ENCODE assay signal across 9 mouse cellular contexts in the genomic region with DNA sequence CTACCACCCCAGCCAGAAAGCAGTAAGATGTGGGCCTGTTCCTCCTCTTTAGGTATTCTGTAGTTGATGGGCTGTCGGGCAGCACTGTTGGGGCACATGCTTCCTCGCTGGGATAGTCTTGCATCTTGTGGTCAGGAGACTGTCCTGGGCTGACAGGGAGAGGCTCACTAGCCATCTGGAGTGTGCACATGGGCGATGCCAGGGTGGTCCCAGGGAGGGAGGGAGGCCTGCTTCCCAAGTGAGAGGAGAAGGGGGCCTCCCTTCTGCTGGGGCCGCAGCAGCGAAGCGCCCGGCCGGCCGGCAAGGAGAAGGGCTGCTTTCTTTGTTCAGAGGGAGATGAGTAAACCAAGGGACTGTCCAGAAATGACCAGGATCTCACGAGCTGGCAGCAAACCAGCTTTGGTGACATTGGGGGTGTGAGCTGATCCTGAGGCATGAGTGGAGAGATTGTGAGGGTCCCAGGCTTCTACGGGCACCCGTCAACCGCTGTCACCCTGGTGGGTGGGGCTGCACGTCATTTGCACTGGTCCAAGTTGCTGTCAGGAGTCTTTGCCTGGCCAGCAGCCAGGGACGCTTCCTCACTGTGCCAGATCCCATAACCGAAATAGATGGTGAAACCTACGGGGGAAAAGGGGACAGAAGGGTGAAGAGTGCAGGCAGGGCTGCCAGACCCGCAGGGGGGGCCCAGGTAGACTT.
DNase-seq lines count a peak whose midpoint lies in the region; ATAC-seq and TF ChIP-seq lines count a peak whose summit lies in the region.
"Had no signal": no experiment of that assay in that cellular context is flagged by ENCODE, and none has a peak within 500 bp of the region (broad histone marks: within the 10 kb centered on the region; RNA-seq: fewer than 3 reads in every experiment).

No protein-coding gene starts in this region.

- H3K27ac ChIP-seq in heart, embryonic 16.5 days (ENCODE audit: low read length) = peak overlapping the region; percentile 4; the same call in 1 of the 2 replicates
- H3K27ac ChIP-seq in heart, embryonic 10.5 days = no peak overlapping the region
- no peak overlapping the region for H3K27ac ChIP-seq in lung, embryonic 15.5 days
- no peak overlapping the region for H3K27ac ChIP-seq in bone marrow, adult 2 months (ENCODE audit: control insufficient read depth, insufficient read depth, low read depth, low read length, poor library complexity)
- no peak overlapping the region for H3K27ac ChIP-seq in intestine, embryonic 15.5 days
- H3K27ac ChIP-seq: liver, embryonic 14.5 days had no signal

- peaks cover 14% of the 10 kb centered on the region for H3K4me1 ChIP-seq in heart, embryonic 16.5 days (ENCODE audit: control insufficient read depth, insufficient read depth, low read length)
- H3K4me1 ChIP-seq in heart, embryonic 10.5 days = peaks cover 15% of the 10 kb centered on the region; the same call in 1 of the 2 replicates
- no peaks in the 10 kb centered on the region for H3K4me1 ChIP-seq in lung, embryonic 15.5 days
- no peaks in the 10 kb centered on the region for H3K4me1 ChIP-seq in lung, adult 2 months (ENCODE audit: control insufficient read depth, insufficient read depth, low read length)
- H3K4me1 ChIP-seq in bone marrow, adult 2 months (ENCODE audit: control insufficient read depth, insufficient read depth, low read length) = no peaks in the 10 kb centered on the region
- no peaks in the 10 kb centered on the region for H3K4me1 ChIP-seq in intestine, embryonic 15.5 days (replicated peaks)

- H3K27me3 ChIP-seq in heart, embryonic 16.5 days (ENCODE audit: control insufficient read depth, insufficient read depth, low read length) = no peaks in the 10 kb centered on the region
- H3K27me3 ChIP-seq in heart, embryonic 10.5 days (ENCODE audit: insufficient read depth, poor library complexity, severe bottlenecking) = no peaks in the 10 kb centered on the region
- H3K27me3 ChIP-seq in lung, embryonic 15.5 days = no peaks in the 10 kb centered on the region
- H3K27me3 ChIP-seq in intestine, embryonic 15.5 days (replicated peaks) = no peaks in the 10 kb centered on the region

- peaks cover 22% of the 10 kb centered on the region for H3K36me3 ChIP-seq in heart, embryonic 16.5 days (ENCODE audit: control insufficient read depth, insufficient read depth)
- peaks cover 73% of the 10 kb centered on the region for H3K36me3 ChIP-seq in heart, embryonic 10.5 days
- 0 out of 2 replicates have a peak, but pooled peaks cover 11% of the 10 kb centered on the region for H3K36me3 ChIP-seq in lung, embryonic 15.5 days
- peaks cover 5% of the 10 kb centered on the region; the same call in 1 of the 2 replicates for H3K36me3 ChIP-seq in intestine, embryonic 15.5 days

- no peak overlapping the region for H3K4me3 ChIP-seq in heart, embryonic 16.5 days (ENCODE audit: low read length)
- H3K4me3 ChIP-seq in heart, embryonic 10.5 days = no peak overlapping the region
- no peak overlapping the region for H3K4me3 ChIP-seq in lung, embryonic 15.5 days
- H3K4me3 ChIP-seq in lung, adult 2 months (replicated peaks; ENCODE audit: extremely low read depth, low read depth, low read length) = no peak overlapping the region
- H3K4me3 ChIP-seq in bone marrow, adult 2 months (replicated peaks; ENCODE audit: control insufficient read depth, low read depth, low read length) = no peak overlapping the region
- no peak overlapping the region for H3K4me3 ChIP-seq in intestine, embryonic 15.5 days (replicated peaks)

- no peaks in the 10 kb centered on the region for H3K9me3 ChIP-seq in heart, embryonic 16.5 days (replicated peaks; ENCODE audit: control insufficient read depth, low read length)
- H3K9me3 ChIP-seq in heart, embryonic 10.5 days = no peaks in the 10 kb centered on the region
- no peaks in the 10 kb centered on the region for H3K9me3 ChIP-seq in lung, embryonic 15.5 days
- no peaks in the 10 kb centered on the region for H3K9me3 ChIP-seq in intestine, embryonic 15.5 days

- ATAC-seq in heart, embryonic 16.5 days (replicated peaks; ENCODE audit: extremely low read depth, insufficient read depth, low FRiP score) = peak; percentile 33; the same call in 1 of the 2 replicates
- peak; percentile 37; the same call in 1 of the 2 replicates for ATAC-seq in lung, embryonic 15.5 days (ENCODE audit: borderline replicate concordance, extremely low read depth, low FRiP score, low TSS enrichment)
- ATAC-seq in intestine, embryonic 15.5 days = 0 out of 2 replicates have a peak, but pooled peaks have one; percentile 3
- no peak for ATAC-seq in granulocyte monocyte progenitor cell, adult 5-6 weeks (replicated peaks; ENCODE audit: poor library complexity, severe bottlenecking)

- H3K9ac ChIP-seq in heart, embryonic 16.5 days (ENCODE audit: low read length) = peak overlapping the region; percentile 54; the same call in 1 of the 2 replicates
- no peak overlapping the region for H3K9ac ChIP-seq in lung, embryonic 15.5 days
- H3K9ac ChIP-seq in intestine, embryonic 15.5 days = no peak overlapping the region
- H3K9ac ChIP-seq: liver, embryonic 14.5 days had no signal

- WGBS in heart, embryonic 16.5 days = 56% methylated on average over 17 of the region's 18 CpGs
- 88% methylated on average over 18 of the region's 18 CpGs for WGBS in heart, embryonic 10.5 days
- 67% methylated on average over 18 of the region's 18 CpGs for WGBS in lung, embryonic 15.5 days
- 80% methylated on average over 18 of the region's 18 CpGs for WGBS in lung, adult 2 months
- WGBS in bone marrow, adult 2 months = 92% methylated on average over 18 of the region's 18 CpGs
- 86% methylated on average over 18 of the region's 18 CpGs for WGBS in intestine, embryonic 15.5 days

- TF ChIP-seq CTCF in lung, adult 2 months (IDR thresholded peaks at IDR 0.05; ENCODE audit: insufficient read depth, low read length) = no peak
- no peak for TF ChIP-seq CTCF in bone marrow, adult 2 months (IDR thresholded peaks at IDR 0.05; ENCODE audit: control insufficient read depth, insufficient read depth, low read length)

- no peak for DNase-seq in heart, embryonic 10.5 days (ENCODE audit: low spot score)
- DNase-seq in lung, adult 2 months = no peak
- DNase-seq in spleen, adult 12 weeks (ENCODE audit: low spot score) = no peak

- peak overlapping the region; percentile 43 for H3K4me2 ChIP-seq in heart, embryonic 16.5 days (ENCODE audit: low read depth, low read length)
- peak overlapping the region; percentile 35 for H3K4me2 ChIP-seq in lung, embryonic 15.5 days
- H3K4me2 ChIP-seq in intestine, embryonic 15.5 days (replicated peaks) = no peak overlapping the region

- no peak for TF ChIP-seq POLR2A in lung, adult 2 months (IDR thresholded peaks at IDR 0.05; ENCODE audit: borderline replicate concordance, extremely low read depth, low read depth, low read length)
- 0 out of 2 replicates have a peak, but pooled peaks have one; percentile 8 for TF ChIP-seq POLR2A in bone marrow, adult 2 months (IDR thresholded peaks at IDR 0.05; ENCODE audit: borderline replicate concordance, control insufficient read depth, low read depth, low read length)
